Comparison of ENCODE assay signal across 30 mouse cellular contexts in the genomic region with DNA sequence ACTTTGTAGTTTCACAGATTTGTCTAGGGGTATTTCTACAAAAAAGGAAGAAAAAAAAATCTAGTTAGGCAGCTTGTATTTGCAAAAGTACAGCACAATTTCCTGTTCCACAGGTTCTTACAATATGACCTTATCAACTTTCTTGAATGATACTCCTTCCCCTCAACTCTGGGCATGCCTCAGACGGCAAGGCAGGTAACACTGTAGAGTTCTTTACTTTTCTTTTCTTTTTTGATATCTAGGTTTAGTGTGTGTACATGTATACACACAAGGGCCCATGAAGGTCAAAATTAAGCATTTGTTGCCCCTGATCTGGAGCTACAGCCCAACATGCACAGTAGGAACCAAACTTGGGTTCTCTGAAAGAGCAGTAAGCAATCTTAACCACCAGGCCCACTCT.
DNase-seq lines count a peak whose midpoint lies in the region; ATAC-seq lines count a peak whose summit lies in the region.
"Had no signal": no experiment of that assay in that cellular context is flagged by ENCODE, and none has a peak within 500 bp of the region (broad histone marks: within the 10 kb centered on the region; RNA-seq: fewer than 3 reads in every experiment).

No protein-coding gene starts in this region.

- H3K27me3 ChIP-seq in intestine, embryonic 15.5 days (replicated peaks), result no peaks in the 10 kb centered on the region
- no peaks in the 10 kb centered on the region for H3K27me3 ChIP-seq in intestine, embryonic 16.5 days (replicated peaks; ENCODE audit: control insufficient read depth, insufficient read depth, low read length)
- no peaks in the 10 kb centered on the region for H3K27me3 ChIP-seq in lung, embryonic 15.5 days
- H3K27me3 ChIP-seq in stomach, embryonic 14.5 days (ENCODE audit: control insufficient read depth, insufficient read depth, low read length), result no peaks in the 10 kb centered on the region
- no peaks in the 10 kb centered on the region for H3K27me3 ChIP-seq in stomach, embryonic 16.5 days (ENCODE audit: control insufficient read depth, insufficient read depth, low read length)
- H3K27me3 ChIP-seq: CH12.LX; embryonic facial prominence, embryonic 13.5 days; embryonic facial prominence, embryonic 15.5 days; forebrain, embryonic 12.5 days; Patski had no signal

- H3K4me2 ChIP-seq in intestine, embryonic 15.5 days (replicated peaks), result no peak overlapping the region
- no peak overlapping the region for H3K4me2 ChIP-seq in intestine, embryonic 16.5 days (ENCODE audit: low read depth, low read length)
- H3K4me2 ChIP-seq in lung, embryonic 15.5 days, result no peak overlapping the region
- H3K4me2 ChIP-seq in stomach, embryonic 14.5 days (replicated peaks; ENCODE audit: low read depth, low read length), result no peak overlapping the region
- no peak overlapping the region for H3K4me2 ChIP-seq in stomach, embryonic 16.5 days (ENCODE audit: low read depth, low read length)
- H3K4me2 ChIP-seq: embryonic facial prominence, embryonic 13.5 days; embryonic facial prominence, embryonic 15.5 days; forebrain, embryonic 12.5 days had no signal

- no peaks in the 10 kb centered on the region for H3K4me1 ChIP-seq in intestine, embryonic 15.5 days (replicated peaks)
- no peaks in the 10 kb centered on the region for H3K4me1 ChIP-seq in intestine, embryonic 16.5 days (ENCODE audit: control insufficient read depth, insufficient read depth, low read length)
- peaks cover 6% of the 10 kb centered on the region; the same call in 1 of the 2 replicates for H3K4me1 ChIP-seq in lung, embryonic 15.5 days
- H3K4me1 ChIP-seq in stomach, embryonic 14.5 days (ENCODE audit: control insufficient read depth, insufficient read depth, low read length), result no peaks in the 10 kb centered on the region
- no peaks in the 10 kb centered on the region for H3K4me1 ChIP-seq in stomach, embryonic 16.5 days (ENCODE audit: control insufficient read depth, insufficient read depth, low read length)
- H3K4me1 ChIP-seq: embryonic facial prominence, embryonic 13.5 days; embryonic facial prominence, embryonic 15.5 days; forebrain, embryonic 10.5 days; forebrain, embryonic 12.5 days had no signal

- no peak overlapping the region for H3K9ac ChIP-seq in intestine, embryonic 15.5 days
- H3K9ac ChIP-seq in intestine, embryonic 16.5 days (ENCODE audit: low read depth, low read length), result no peak overlapping the region
- no peak overlapping the region for H3K9ac ChIP-seq in lung, embryonic 15.5 days
- no peak overlapping the region for H3K9ac ChIP-seq in stomach, embryonic 14.5 days (replicated peaks; ENCODE audit: low read depth, low read length)
- H3K9ac ChIP-seq in stomach, embryonic 16.5 days (ENCODE audit: low read length), result no peak overlapping the region
- H3K9ac ChIP-seq: embryonic facial prominence, embryonic 13.5 days; embryonic facial prominence, embryonic 15.5 days; forebrain, embryonic 12.5 days had no signal

- peak; percentile 36; the same call in 1 of the 2 replicates for ATAC-seq in intestine, embryonic 15.5 days
- ATAC-seq in intestine, embryonic 16.5 days, result no peak
- no peak for ATAC-seq in lung, embryonic 15.5 days (ENCODE audit: borderline replicate concordance, extremely low read depth, low FRiP score, low TSS enrichment)
- peak; percentile 69; the same call in 1 of the 2 replicates for ATAC-seq in stomach, embryonic 14.5 days (ENCODE audit: insufficient number of reproducible peaks, insufficient read depth, low FRiP score, low read depth)
- peak; percentile 79; the same call in 1 of the 2 replicates for ATAC-seq in stomach, embryonic 16.5 days (ENCODE audit: insufficient read depth, low FRiP score)
- ATAC-seq: activated CD4-positive, CD25-positive, alpha-beta regulatory T cell, adult 4 months; CD4-positive, CD25-positive, alpha-beta regulatory T cell, adult 4 months; forebrain, embryonic 14.5 days; Patski had no signal

- H3K4me3 ChIP-seq in intestine, embryonic 15.5 days (replicated peaks), result no peak overlapping the region
- H3K4me3 ChIP-seq in intestine, embryonic 16.5 days (ENCODE audit: low read length), result no peak overlapping the region
- H3K4me3 ChIP-seq in lung, embryonic 15.5 days, result no peak overlapping the region
- no peak overlapping the region for H3K4me3 ChIP-seq in stomach, embryonic 14.5 days (ENCODE audit: low read depth, low read length)
- no peak overlapping the region for H3K4me3 ChIP-seq in stomach, embryonic 16.5 days (replicated peaks; ENCODE audit: low read length)
- H3K4me3 ChIP-seq: embryonic facial prominence, embryonic 13.5 days; embryonic facial prominence, embryonic 15.5 days; erythroblast, embryonic 14.5 days; forebrain, embryonic 10.5 days; forebrain, embryonic 12.5 days had no signal

- no peak for DNase-seq in lung, postnatal 14 days
- DNase-seq in layer of hippocampus, postnatal 10 days (ENCODE audit: low spot score in 2 of 2), result no peak
- no peak for DNase-seq in adrenal gland, adult 18-20 months (ENCODE audit: low spot score in 2 of 2)
- DNase-seq: adrenal gland, adult 2 months; adrenal gland, postnatal 10 days; adrenal gland, postnatal 25 days; B cell, adult 2 months; cerebellum, adult 11 months; cerebellum, adult 18-20 months; cerebellum, adult 8-10 months; cerebellum, adult 9-11 months; cerebellum, postnatal 14 days; cerebellum, postnatal 36 days; embryo, embryonic 11 days had no signal

- no peak overlapping the region for H3K27ac ChIP-seq in intestine, embryonic 15.5 days
- no peak overlapping the region for H3K27ac ChIP-seq in intestine, embryonic 16.5 days (ENCODE audit: low read length)
- peak overlapping the region; percentile 63 for H3K27ac ChIP-seq in lung, embryonic 15.5 days
- H3K27ac ChIP-seq in stomach, embryonic 14.5 days (ENCODE audit: low read length), result peak overlapping the region; percentile 23; the same call in 1 of the 2 replicates
- H3K27ac ChIP-seq in stomach, embryonic 16.5 days (ENCODE audit: low read length), result peak overlapping the region; percentile 86
- H3K27ac ChIP-seq: embryonic facial prominence, embryonic 13.5 days; embryonic facial prominence, embryonic 15.5 days; forebrain, embryonic 10.5 days; forebrain, embryonic 12.5 days had no signal

- H3K9me3 ChIP-seq in intestine, embryonic 15.5 days, result no peaks in the 10 kb centered on the region
- no peaks in the 10 kb centered on the region for H3K9me3 ChIP-seq in intestine, embryonic 16.5 days (ENCODE audit: control insufficient read depth, low read length)
- no peaks in the 10 kb centered on the region for H3K9me3 ChIP-seq in lung, embryonic 15.5 days
- H3K9me3 ChIP-seq in stomach, embryonic 14.5 days (ENCODE audit: control insufficient read depth, low read depth, low read length), result no peaks in the 10 kb centered on the region
- no peaks in the 10 kb centered on the region for H3K9me3 ChIP-seq in stomach, embryonic 16.5 days (replicated peaks; ENCODE audit: control insufficient read depth, low read length)
- H3K9me3 ChIP-seq: embryonic facial prominence, embryonic 13.5 days; embryonic facial prominence, embryonic 15.5 days; forebrain, embryonic 10.5 days; forebrain, embryonic 12.5 days; G1E had no signal

- 66% methylated on average over 1 of the region's 1 CpGs for WGBS in intestine, embryonic 15.5 days
- WGBS in intestine, embryonic 16.5 days, result 65% methylated on average over 1 of the region's 1 CpGs
- 71% methylated on average over 1 of the region's 1 CpGs for WGBS in lung, embryonic 15.5 days
- WGBS in stomach, embryonic 14.5 days, result 58% methylated on average over 1 of the region's 1 CpGs
- 53% methylated on average over 1 of the region's 1 CpGs for WGBS in stomach, embryonic 16.5 days

- no peaks in the 10 kb centered on the region for H3K36me3 ChIP-seq in intestine, embryonic 15.5 days
- no peaks in the 10 kb centered on the region for H3K36me3 ChIP-seq in intestine, embryonic 16.5 days (ENCODE audit: control insufficient read depth, insufficient read depth, low read length)
- no peaks in the 10 kb centered on the region for H3K36me3 ChIP-seq in lung, embryonic 15.5 days
- no peaks in the 10 kb centered on the region for H3K36me3 ChIP-seq in stomach, embryonic 14.5 days (ENCODE audit: control insufficient read depth, insufficient read depth, low read length)
- H3K36me3 ChIP-seq in stomach, embryonic 16.5 days (ENCODE audit: control insufficient read depth, insufficient read depth, low read length), result no peaks in the 10 kb centered on the region
- H3K36me3 ChIP-seq: embryonic facial prominence, embryonic 13.5 days; embryonic facial prominence, embryonic 15.5 days; forebrain, embryonic 10.5 days; forebrain, embryonic 12.5 days; G1E had no signal

Comparison
In these comparisons a context has a peak if more than half of its experiments do, and no peak if none do; other contexts are left out.
1. ATAC-seq: peak in intestine, embryonic 15.5 days (single experiment), stomach, embryonic 14.5 days (single experiment) and stomach, embryonic 16.5 days (single experiment); none in intestine, embryonic 16.5 days (single experiment) and lung, embryonic 15.5 days (single experiment).
2. H3K27ac ChIP-seq: peak in lung, embryonic 15.5 days (single experiment), stomach, embryonic 14.5 days (single experiment) and stomach, embryonic 16.5 days (single experiment); none in intestine, embryonic 15.5 days (single experiment) and intestine, embryonic 16.5 days (single experiment).